Mouse (Mus musculus) liver, embryonic 16.5 days (tissue): ENCODE measurements around the gene Lamtor4. TPM values are rescaled to one million over a fixed set of nuclear protein-coding genes. Genes with fewer than 3 reads are reported as not detected.

Experiments
- ATAC-seq: fragments of 200-750 bp; cut with Nextera tagmentation; 2 replicates; pipeline ENCODE4 v1.8.0; 2017; ENCODE audit warnings: low read depth, mild to moderate bottlenecking, moderate number of reproducible peaks, moderate library complexity
- H3K27ac ChIP-seq: fragments of 300-500 bp; sonication (generic); 2 replicates; pipeline ENCODE4 v1.5.1; 2014; ENCODE audit warnings: mild to moderate bottlenecking, low read length
- H3K27me3 ChIP-seq: fragments of 300-500 bp; sonication (generic); 2 replicates; pipeline ENCODE4 v1.6.1; 2014; ENCODE audit warnings: low read depth, low read length, mixed read lengths; ENCODE audit not compliant: control insufficient read depth, insufficient read depth
- H3K36me3 ChIP-seq: fragments of 300-500 bp; sonication (generic); 2 replicates; pipeline ENCODE4 v1.6.1; 2014; ENCODE audit warnings: mild to moderate bottlenecking; ENCODE audit not compliant: control insufficient read depth, insufficient read depth
- H3K4me1 ChIP-seq: fragments of 300-500 bp; sonication (generic); 2 replicates; pipeline ENCODE4 v1.6.1; 2014; ENCODE audit warnings: low read depth, low read length, mixed read lengths; ENCODE audit not compliant: control insufficient read depth
- H3K4me2 ChIP-seq: fragments of 300-500 bp; sonication (generic); 2 replicates; pipeline ENCODE4 v1.6.1; 2014; ENCODE audit warnings: low read depth, low read length, mixed read lengths
- H3K4me3 ChIP-seq: fragments of 300-500 bp; sonication (generic); 2 replicates; pipeline ENCODE4 v1.5.1; 2014; ENCODE audit warnings: low read depth, mild to moderate bottlenecking, low read length
- H3K9ac ChIP-seq: fragments of 300-500 bp; sonication (generic); 2 replicates; pipeline ENCODE4 v1.6.1; 2014; ENCODE audit warnings: low read depth, low read length
- H3K9me3 ChIP-seq: fragments of 300-500 bp; sonication (generic); replicated peaks from 2 replicates; pipeline ENCODE4 v1.6.1; 2016; ENCODE audit warnings: low read length; ENCODE audit not compliant: control insufficient read depth
- WGBS: fragments of 180-500 bp; shearing (Covaris S2); extraction: QIAGEN DNeasy Blood & Tissue Kit; methylation state at CpG from one replicate; pipeline ENCODE4 v1.1.7; 2014; ENCODE audit not compliant: insufficient replicate concordance; 5-methylcytosine and 5-hydroxymethylcytosine counted together
- polyA plus RNA-seq: library from polyadenylated mRNA; unstranded; fragments of >200 nt; fragmentation: Nextera tagmentation; extraction: Ambion mirVana; gene quantifications from 2 replicates; pipeline ENCODE4 v1.2.1, GENCODE M21; 2015

Lamtor4 gene
- polyA plus RNA-seq, 1 experiment from 2014 or later = 31.7 TPM

GRCm38 (mm10) chr5:138263260-138264206 is 8.3 kb downstream of the Lamtor4 start, which contains the start of gene BC037034:
Gene BC037034, minus strand, starts transcription at chr5:138264033.
- Histone ChIP-seq H3K9me3 (no peaks in the 10 kb centered on the region), H3K4me2 (peak within 1 kb of the TSS; percentile 94), H3K27me3 (no peaks in the 10 kb centered on the region), H3K27ac (peak within 1 kb of the TSS; percentile 76), H3K4me3 (peak within 1 kb of the TSS; percentile 90), H3K36me3 (peaks cover 5% of the 10 kb centered on the region), H3K9ac (peak within 1 kb of the TSS; percentile 90), H3K4me1 (peaks cover 38% of the 10 kb centered on the region)
- ATAC-seq = peak; percentile 82
- under 1% methylated on average over 71 of the region's 71 CpGs for WGBS

- Histone ChIP-seq H3K4me2 (peak overlapping the region; percentile 94), H3K36me3 (peaks cover 5% of the 10 kb centered on the region), H3K9ac (peak overlapping the region; percentile 90), H3K27ac (peak overlapping the region; percentile 76), H3K9me3 (no peaks in the 10 kb centered on the region), H3K27me3 (no peaks in the 10 kb centered on the region), H3K4me1 (peaks cover 37% of the 10 kb centered on the region), H3K4me3 (peak overlapping the region; percentile 90)
- WGBS = 10% methylated on average over 6 of the region's 6 CpGs
- no peak for ATAC-seq
Observed at GRCm38 (mm10) chr5:138264207-138264578, 8.9 kb downstream of the Lamtor4 start.

GRCm38 (mm10) chr5:138265712-138266111 is 10.4 kb downstream of the Lamtor4 start:
- peaks cover 2% of the 10 kb centered on the region; the same call in 1 of the 2 replicates for H3K27me3 ChIP-seq
- no peak overlapping the region for H3K27ac ChIP-seq
- no peaks in the 10 kb centered on the region for H3K9me3 ChIP-seq
- no peak overlapping the region for H3K4me2 ChIP-seq
- peaks cover 3% of the 10 kb centered on the region for H3K36me3 ChIP-seq
- peaks cover 25% of the 10 kb centered on the region for H3K4me1 ChIP-seq
- no peak overlapping the region for H3K9ac ChIP-seq
- 78% methylated on average over 4 of the region's 4 CpGs for WGBS
- no peak for ATAC-seq
- no peak overlapping the region for H3K4me3 ChIP-seq

- no peak overlapping the region for H3K4me3 ChIP-seq
- no peaks in the 10 kb centered on the region for H3K9me3 ChIP-seq
- peaks cover 14% of the 10 kb centered on the region for H3K27me3 ChIP-seq
- no peak overlapping the region for H3K4me2 ChIP-seq
- H3K36me3 ChIP-seq = no peaks in the 10 kb centered on the region
- peaks cover 12% of the 10 kb centered on the region for H3K4me1 ChIP-seq
- 72% methylated on average over 3 of the region's 3 CpGs for WGBS
- H3K9ac ChIP-seq = no peak overlapping the region
- no peak overlapping the region for H3K27ac ChIP-seq
- no peak for ATAC-seq
Observed at GRCm38 (mm10) chr5:138267114-138267513, 11.8 kb downstream of the Lamtor4 start.

GRCm38 (mm10) chr5:138268980-138269379 is 13.7 kb downstream of the Lamtor4 start:
- 57% methylated on average over 4 of the region's 4 CpGs for WGBS
- ATAC-seq = no peak
- H3K4me3 ChIP-seq = no peak overlapping the region

GRCm38 (mm10) chr5:138271232-138271631 is 15.9 kb downstream of the Lamtor4 start:
- H3K4me2 ChIP-seq = no peak overlapping the region
- H3K9ac ChIP-seq = no peak overlapping the region
- ATAC-seq = no peak
- no peak overlapping the region for H3K27ac ChIP-seq
- H3K36me3 ChIP-seq = no peaks in the 10 kb centered on the region
- 44% methylated on average over 3 of the region's 3 CpGs for WGBS
- H3K27me3 ChIP-seq = peaks cover 26% of the 10 kb centered on the region
- H3K9me3 ChIP-seq = no peaks in the 10 kb centered on the region
- no peaks in the 10 kb centered on the region for H3K4me1 ChIP-seq
- H3K4me3 ChIP-seq = no peak overlapping the region

More at GRCm38 (mm10) chr5:138268980-138269379, 13.7 kb downstream of the Lamtor4 start:
- H3K9me3 ChIP-seq = no peaks in the 10 kb centered on the region
- H3K36me3 ChIP-seq = no peaks in the 10 kb centered on the region
- no peak overlapping the region for H3K4me2 ChIP-seq
- H3K27me3 ChIP-seq = peaks cover 23% of the 10 kb centered on the region
- no peaks in the 10 kb centered on the region; the same call in 1 of the 2 replicates for H3K4me1 ChIP-seq
- no peak overlapping the region for H3K9ac ChIP-seq
- no peak overlapping the region for H3K27ac ChIP-seq

GRCm38 (mm10) chr5:138272409-138272923 is 17.2 kb downstream of the Lamtor4 start, which contains the start of gene Gal3st4:
Gene Gal3st4, minus strand, starts transcription at chr5:138272840.
- Histone ChIP-seq H3K4me1 (no peaks in the 10 kb centered on the region), H3K27me3 (peaks cover 26% of the 10 kb centered on the region), H3K4me2 (no peak within 1 kb of the TSS), H3K9me3 (no peaks in the 10 kb centered on the region), H3K9ac (no peak within 1 kb of the TSS), H3K36me3 (no peaks in the 10 kb centered on the region), H3K4me3 (no peak within 1 kb of the TSS), H3K27ac (no peak within 1 kb of the TSS)
- 21% methylated on average over 12 of the region's 12 CpGs for WGBS
- no peak for ATAC-seq

- Histone ChIP-seq H3K27ac (no peak overlapping the region), H3K4me1 (no peaks in the 10 kb centered on the region; the same call in 1 of the 2 replicates), H3K36me3 (no peaks in the 10 kb centered on the region), H3K4me3 (no peak overlapping the region), H3K9ac (no peak overlapping the region), H3K9me3 (no peaks in the 10 kb centered on the region), H3K4me2 (no peak overlapping the region), H3K27me3 (peaks cover 31% of the 10 kb centered on the region)
- WGBS = 55% methylated on average over 8 of the region's 8 CpGs
- no peak for ATAC-seq
Observed at GRCm38 (mm10) chr5:138274186-138274585, 18.9 kb downstream of the Lamtor4 start.
